Mouse (Mus musculus) intestine, postnatal 0 days (tissue): ENCODE data around the gene Supt20. TPM values are rescaled to one million over a fixed set of nuclear protein-coding genes. Genes with fewer than 3 reads are reported as not detected.
"Not testable (repeated sequence)": the region's sequence is repeated elsewhere in the genome, so short reads cannot be mapped to it uniquely, and the experiment has no call there.

Experiments used
- ATAC-seq: fragments of 200-750 bp; cut with Nextera tagmentation; 2 replicates; pipeline ENCODE4 v1.8.0; 2017; ENCODE audit warnings: mild to moderate bottlenecking, moderate TSS enrichment, moderate library complexity
- H3K27ac ChIP-seq: fragments of 300-500 bp; sonication (generic); 2 replicates; pipeline ENCODE4 v1.5.1; 2014; ENCODE audit warnings: mild to moderate bottlenecking, low read depth, low read length, moderate library complexity
- H3K27me3 ChIP-seq: fragments of 300-500 bp; sonication (generic); replicated peaks from 2 replicates; pipeline ENCODE4 v1.6.1; 2014; ENCODE audit warnings: low read length, mixed read lengths; ENCODE audit not compliant: control insufficient read depth, insufficient read depth
- H3K36me3 ChIP-seq: fragments of 300-500 bp; sonication (generic); 2 replicates; pipeline ENCODE4 v1.6.1; 2014; ENCODE audit warnings: mild to moderate bottlenecking, moderate library complexity; ENCODE audit not compliant: control insufficient read depth, insufficient read depth
- H3K4me1 ChIP-seq: fragments of 300-500 bp; sonication (generic); replicated peaks from 2 replicates; pipeline ENCODE4 v1.6.1; 2014; ENCODE audit warnings: antibody characterized with exemption, low read length, mixed read lengths; ENCODE audit not compliant: control insufficient read depth, insufficient read depth
- H3K4me2 ChIP-seq: fragments of 300-500 bp; sonication (generic); replicated peaks from 2 replicates; pipeline ENCODE4 v1.6.1; 2014; ENCODE audit warnings: low read depth, mild to moderate bottlenecking, moderate library complexity
- H3K4me3 ChIP-seq: fragments of 300-500 bp; sonication (generic); 2 replicates; pipeline ENCODE4 v1.5.1; 2014; ENCODE audit warnings: low read depth, low read length
- H3K9ac ChIP-seq: fragments of 300-500 bp; sonication (generic); 2 replicates; pipeline ENCODE4 v1.6.1; 2014; ENCODE audit warnings: mild to moderate bottlenecking, low read depth, low read length
- H3K9me3 ChIP-seq: fragments of 300-500 bp; sonication (generic); 2 replicates; pipeline ENCODE4 v1.6.1; 2016; ENCODE audit warnings: mixed run types; ENCODE audit not compliant: control insufficient read depth
- CTCF ChIP-seq: sonication (generic); IDR thresholded peaks from 2 replicates; pipeline ENCODE4 v1.5.1; 2016; ENCODE audit warnings: low read depth, mild to moderate bottlenecking, control low read depth, antibody characterized with exemption, moderate library complexity
- WGBS: fragments of 180-500 bp; shearing (Covaris S2); extraction: QIAGEN DNeasy Blood & Tissue Kit; methylation state at CpG from one replicate; pipeline ENCODE4 v1.1.7; 2014; 5-methylcytosine and 5-hydroxymethylcytosine counted together
- polyA plus RNA-seq: library from polyadenylated mRNA; unstranded; fragments of >200 nt; fragmentation: Nextera tagmentation; extraction: Ambion mirVana; gene quantifications from 2 replicates; pipeline ENCODE4 v1.2.1, GENCODE M21; 2015

Gene Supt20
- polyA plus RNA-seq, 1 experiment from 2014 or later = 27.5 TPM

DNA sequence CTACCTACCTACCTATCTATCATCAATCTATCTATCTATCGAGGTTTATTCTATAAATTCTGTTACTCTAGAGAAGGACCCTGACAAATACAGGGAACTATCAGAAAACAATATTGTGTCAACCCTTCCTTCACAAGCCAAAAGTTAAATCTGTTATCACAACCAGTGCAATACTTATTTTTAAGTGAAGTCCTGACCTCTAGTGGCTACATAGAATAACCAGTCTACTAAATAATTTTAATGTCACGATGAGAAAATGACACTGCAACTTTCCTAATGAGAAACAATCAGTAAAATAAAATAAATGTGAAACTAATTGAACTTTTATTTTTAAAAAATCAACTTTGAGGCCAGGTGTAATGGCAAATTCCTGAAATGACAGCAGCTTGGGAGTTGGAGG is 3.5 kb upstream of the Supt20 start:
- H3K36me3 ChIP-seq = no peaks in the 10 kb centered on the region
- H3K4me1 ChIP-seq = no peaks in the 10 kb centered on the region
- no peak overlapping the region for H3K27ac ChIP-seq
- no peak overlapping the region for H3K9ac ChIP-seq
- H3K4me2 ChIP-seq = no peak overlapping the region
- H3K4me3 ChIP-seq = no peak overlapping the region
- 40% methylated on average over 2 of the region's 2 CpGs for WGBS
- no peaks in the 10 kb centered on the region for H3K9me3 ChIP-seq
- no peak for ATAC-seq
- TF ChIP-seq CTCF = peak; percentile 61
- no peaks in the 10 kb centered on the region for H3K27me3 ChIP-seq

DNA sequence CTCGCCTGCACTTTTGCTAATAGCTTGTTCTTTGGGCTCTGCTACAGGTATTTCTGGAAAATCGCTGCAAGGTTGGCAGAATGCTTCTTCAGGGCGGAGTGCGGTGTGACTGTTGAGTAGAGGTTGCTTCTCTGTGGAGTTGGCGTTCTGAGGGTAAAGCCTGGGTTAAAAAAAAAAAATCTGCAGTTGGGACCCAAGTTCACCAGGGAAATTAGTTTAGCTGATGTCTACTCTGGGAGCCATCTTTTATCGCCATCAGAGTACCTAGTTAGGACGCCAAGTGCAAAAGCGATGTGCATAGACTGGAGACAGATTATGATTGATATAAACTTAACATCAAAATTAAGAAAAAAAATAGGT is 429 bp downstream of the Supt20 start:
- no peak; the same call in 1 of the 2 replicates for ATAC-seq
- Histone ChIP-seq H3K27ac (peak overlapping the region; percentile 86), H3K4me3 (peak overlapping the region; percentile 76), H3K27me3 (no peaks in the 10 kb centered on the region), H3K4me1 (no peaks in the 10 kb centered on the region), H3K36me3 (peaks cover 25% of the 10 kb centered on the region), H3K9ac (peak overlapping the region; percentile 59), H3K9me3 (no peaks in the 10 kb centered on the region), H3K4me2 (peak overlapping the region; percentile 86)
- TF ChIP-seq CTCF = no peak
- WGBS = 0% methylated on average over 8 of the region's 8 CpGs

DNA sequence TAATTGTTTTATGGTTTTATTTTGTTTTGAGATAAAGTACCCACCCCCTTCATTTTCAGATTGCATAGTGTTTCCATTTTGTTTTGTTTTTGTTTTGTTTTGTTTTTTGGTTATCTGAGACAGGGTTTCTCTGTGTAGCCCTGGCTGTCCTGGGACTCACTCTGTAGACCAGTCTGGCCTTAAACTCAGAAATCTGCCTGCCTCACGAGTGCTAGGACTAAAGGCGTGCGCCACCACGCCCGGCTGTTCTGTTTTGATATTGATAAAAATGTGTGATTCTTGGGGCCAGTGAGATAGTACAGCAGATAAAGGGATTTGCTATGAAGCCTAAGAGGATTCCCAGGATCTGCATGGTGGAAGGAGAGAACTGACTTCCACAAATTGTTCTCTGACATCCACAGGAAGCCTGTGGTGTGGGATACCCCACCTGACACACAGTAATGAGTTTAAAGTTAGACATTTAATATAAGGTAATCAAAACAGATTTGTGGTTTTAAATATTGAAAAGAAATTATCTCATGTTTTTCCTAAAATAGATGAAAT is 7.2 kb downstream of the Supt20 start:
- TF ChIP-seq CTCF = no peak
- Histone ChIP-seq H3K4me3 (no peak overlapping the region), H3K9me3 (no peaks in the 10 kb centered on the region), H3K27ac (no peak overlapping the region), H3K4me2 (no peak overlapping the region), H3K36me3 (peaks cover 71% of the 10 kb centered on the region), H3K9ac (no peak overlapping the region), H3K4me1 (no peaks in the 10 kb centered on the region), H3K27me3 (no peaks in the 10 kb centered on the region)
- 48% methylated on average over 5 of the region's 5 CpGs for WGBS
- ATAC-seq = no peak

DNA sequence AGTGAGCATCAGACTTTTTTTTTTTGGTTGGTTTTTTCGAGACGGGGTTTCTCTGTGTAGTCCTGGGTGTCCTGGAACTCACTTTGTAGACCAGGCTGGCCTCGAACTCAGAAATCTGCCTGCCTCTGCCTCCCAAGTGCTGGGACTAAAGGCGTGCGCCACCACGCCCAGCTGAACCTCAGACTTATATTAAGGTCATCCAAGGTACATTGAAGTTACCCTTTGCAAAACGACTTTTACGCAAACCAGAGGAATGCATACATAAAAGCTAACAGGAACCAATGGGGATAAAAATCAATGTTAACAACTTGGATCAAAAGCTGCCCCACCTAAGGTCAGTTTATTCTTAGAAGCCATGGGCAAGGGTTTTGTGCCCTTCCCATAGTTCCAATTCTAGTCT is 11.5 kb downstream of the Supt20 start:
- not testable (repeated sequence) for H3K27me3 ChIP-seq, ATAC-seq, H3K9me3 ChIP-seq, H3K4me3 ChIP-seq, H3K9ac ChIP-seq, H3K4me1 ChIP-seq, H3K4me2 ChIP-seq, H3K27ac ChIP-seq
- 97% methylated on average over 8 of the region's 8 CpGs for WGBS
- H3K36me3 ChIP-seq = peaks cover 82% of the 10 kb centered on the region

DNA sequence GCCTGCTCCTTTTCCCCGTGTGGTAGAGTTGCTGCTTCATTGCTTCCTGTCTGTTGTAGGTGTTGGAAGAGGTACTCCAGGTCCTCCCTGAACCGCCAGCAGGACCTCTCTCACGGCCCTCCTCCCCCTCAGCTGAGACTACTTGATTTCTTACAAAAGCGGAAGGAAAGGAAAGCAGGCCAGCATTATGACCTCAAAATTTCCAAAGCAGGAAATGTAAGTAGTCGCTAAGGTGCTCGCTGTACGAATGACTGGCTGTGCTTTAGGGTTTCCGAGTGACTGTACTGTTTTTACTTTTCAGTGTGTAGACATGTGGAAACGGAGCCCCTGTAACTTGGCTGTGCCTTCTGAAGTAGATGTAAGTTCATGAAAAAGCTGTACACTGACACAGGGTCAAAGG is 16.4 kb downstream of the Supt20 start:
- WGBS = 82% methylated on average over 9 of the region's 9 CpGs
- H3K36me3 ChIP-seq = peaks cover 80% of the 10 kb centered on the region
- no peak overlapping the region for H3K9ac ChIP-seq
- H3K4me1 ChIP-seq = no peaks in the 10 kb centered on the region
- H3K4me2 ChIP-seq = no peak overlapping the region
- H3K4me3 ChIP-seq = no peak overlapping the region
- no peaks in the 10 kb centered on the region for H3K9me3 ChIP-seq
- ATAC-seq = no peak
- H3K27me3 ChIP-seq = no peaks in the 10 kb centered on the region
- TF ChIP-seq CTCF = no peak
- H3K27ac ChIP-seq = no peak overlapping the region

DNA sequence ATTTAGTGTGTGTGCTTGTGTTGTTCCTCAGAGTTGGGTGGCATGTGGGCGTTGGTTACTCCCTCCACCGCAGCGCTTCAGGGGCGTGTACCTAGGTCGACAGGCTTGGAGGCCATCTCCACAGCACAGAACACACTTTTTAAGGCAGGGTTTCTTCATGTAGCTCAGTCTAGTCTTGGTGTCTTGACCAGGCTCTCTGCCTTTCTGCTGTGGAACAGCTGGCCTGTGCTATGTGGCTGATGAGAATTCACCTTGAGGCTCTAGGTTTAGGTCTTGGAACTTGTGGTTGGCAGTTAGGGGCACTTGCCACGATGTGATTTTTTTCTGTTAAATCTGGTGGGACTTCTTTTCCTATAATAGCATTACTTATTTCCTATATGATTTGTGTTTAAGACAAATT is 21.6 kb downstream of the Supt20 start, which contains the start of gene Gm21958:
Gene Gm21958, minus strand, starts transcription at position 101 of the 400 bp plus-strand sequence.
- Histone ChIP-seq H3K27ac (no peak within 1 kb of the TSS), H3K4me3 (no peak within 1 kb of the TSS), H3K36me3 (peaks cover 75% of the 10 kb centered on the region), H3K27me3 (no peaks in the 10 kb centered on the region), H3K4me2 (no peak within 1 kb of the TSS), H3K4me1 (no peaks in the 10 kb centered on the region), H3K9ac (no peak within 1 kb of the TSS), H3K9me3 (no peaks in the 10 kb centered on the region)
- TF ChIP-seq CTCF = no peak
- ATAC-seq = no peak
- WGBS = 87% methylated on average over 6 of the region's 6 CpGs

DNA sequence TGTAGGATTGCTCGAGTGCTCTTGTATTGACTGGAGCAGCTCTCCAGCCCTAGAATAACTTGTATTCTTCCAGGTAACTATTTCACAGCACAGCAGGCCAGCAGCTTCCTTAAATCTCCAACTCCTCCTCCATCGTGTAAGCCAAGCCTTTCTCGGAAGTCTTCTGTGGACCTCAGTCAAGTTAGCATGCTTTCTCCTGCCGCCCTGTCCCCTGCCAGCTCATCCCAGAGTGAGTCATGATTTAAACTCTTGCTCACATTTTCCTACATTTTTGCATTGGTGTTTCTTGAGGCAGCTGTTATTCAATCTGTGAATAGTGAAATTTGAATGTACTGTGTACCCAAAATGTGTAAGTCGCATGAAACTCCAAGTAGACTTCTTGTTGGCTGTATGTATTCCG is 22.9 kb downstream of the Supt20 start:
- Histone ChIP-seq H3K9ac (no peak overlapping the region), H3K27me3 (no peaks in the 10 kb centered on the region), H3K4me3 (no peak overlapping the region), H3K36me3 (peaks cover 68% of the 10 kb centered on the region), H3K4me1 (no peaks in the 10 kb centered on the region), H3K27ac (no peak overlapping the region), H3K9me3 (no peaks in the 10 kb centered on the region), H3K4me2 (no peak overlapping the region)
- TF ChIP-seq CTCF = no peak
- ATAC-seq = no peak
- 89% methylated on average over 6 of the region's 6 CpGs for WGBS
